Mouse (Mus musculus): ENCODE data around the gene Fcho2. TPM values are rescaled to one million over a fixed set of nuclear protein-coding genes. Genes with fewer than 3 reads are reported as not detected.

The Fcho2 gene
- polyA plus RNA-seq, 1 experiment: 98.5 TPM

GRCm38 (mm10) chr13:98679230-98679629, 136.0 kb downstream of the Fcho2 start:
- Histone ChIP-seq H3K27ac (ENCODE audit: insufficient read depth, low read length) (no peak overlapping the region), H3K4me3 (ENCODE audit: low read depth, low read length) (no peak overlapping the region), H3K27me3 (ENCODE audit: control insufficient read depth, insufficient read depth, low read length, poor library complexity, severe bottlenecking) (no peaks in the 10 kb centered on the region), H3K9me3 (replicated peaks; ENCODE audit: control insufficient read depth, insufficient read depth, low read length, poor library complexity, severe bottlenecking) (no peaks in the 10 kb centered on the region), H3K36me3 (ENCODE audit: control insufficient read depth, insufficient read depth, low read length, poor library complexity, severe bottlenecking) (no peaks in the 10 kb centered on the region), H3K4me1 (ENCODE audit: control insufficient read depth, insufficient read depth, low read length) (no peaks in the 10 kb centered on the region), H3K9ac (ENCODE audit: low read depth, poor library complexity, severe bottlenecking) (no peak overlapping the region)
- TF ChIP-seq EP300 (IDR thresholded peaks at IDR 0.05; ENCODE audit: insufficient read depth, low read depth, low read length): no peak
- no peak for TF ChIP-seq CTCF (IDR thresholded peaks at IDR 0.05; ENCODE audit: low read depth, low read length)
- TF ChIP-seq POLR2A (IDR thresholded peaks at IDR 0.05; ENCODE audit: insufficient read depth, low read length): no peak

DNA sequence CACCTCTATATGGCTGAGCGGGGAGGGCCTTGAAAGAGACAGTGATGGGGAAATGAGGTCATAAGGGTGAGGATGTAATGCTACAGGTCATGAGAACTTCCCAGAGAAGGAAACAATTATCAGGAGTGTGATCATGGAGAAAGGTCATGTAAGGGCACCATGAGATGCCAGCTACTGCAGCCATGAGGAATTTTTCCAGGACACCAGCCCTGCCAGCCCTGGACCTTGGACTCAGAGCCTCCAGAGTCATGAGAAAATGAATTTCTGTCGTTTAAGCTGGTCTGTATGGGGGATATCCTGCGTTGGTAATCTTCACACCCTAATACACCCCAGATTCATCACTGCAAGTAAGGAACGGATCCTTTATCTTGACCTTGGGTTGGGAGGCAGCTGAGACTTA, 141.3 kb downstream of the Fcho2 start:
- Histone ChIP-seq H3K27ac (ENCODE audit: insufficient read depth, low read length) (no peak overlapping the region), H3K4me3 (ENCODE audit: low read depth, low read length) (no peak overlapping the region), H3K4me1 (ENCODE audit: control insufficient read depth, insufficient read depth, low read length) (no peaks in the 10 kb centered on the region), H3K9me3 (replicated peaks; ENCODE audit: control insufficient read depth, insufficient read depth, low read length, poor library complexity, severe bottlenecking) (no peaks in the 10 kb centered on the region), H3K36me3 (ENCODE audit: control insufficient read depth, insufficient read depth, low read length, poor library complexity, severe bottlenecking) (no peaks in the 10 kb centered on the region), H3K27me3 (ENCODE audit: control insufficient read depth, insufficient read depth, low read length, poor library complexity, severe bottlenecking) (no peaks in the 10 kb centered on the region), H3K9ac (ENCODE audit: low read depth, poor library complexity, severe bottlenecking) (no peak overlapping the region)
- TF ChIP-seq POLR2A (IDR thresholded peaks at IDR 0.05; ENCODE audit: insufficient read depth, low read length) (no peak), EP300 (IDR thresholded peaks at IDR 0.05; ENCODE audit: insufficient read depth, low read depth, low read length) (no peak), CTCF (IDR thresholded peaks at IDR 0.05; ENCODE audit: low read depth, low read length) (no peak)

Other genes starting within 250 kb of the Fcho2 start
- not detected in 2 replicates for gene Tmem174, start 178.0 kb downstream of the Fcho2 start, polyA plus RNA-seq (2011; ENCODE audit: insufficient read depth, insufficient read length, low read depth, missing spikeins)
- gene Tmem171, start 120.6 kb downstream of the Fcho2 start, polyA plus RNA-seq (2011; ENCODE audit: insufficient read depth, insufficient read length, low read depth, missing spikeins): 0.99 TPM in 1 of 2 replicates, not detected in the other
- gene Tnpo1, start 110.9 kb upstream of the Fcho2 start, polyA plus RNA-seq (2011; ENCODE audit: insufficient read depth, insufficient read length, low read depth, missing spikeins): 253 and 256 TPM in 2 replicates
- gene 1700024P04Rik, start 169.1 kb upstream of the Fcho2 start, polyA plus RNA-seq (2011; ENCODE audit: insufficient read depth, insufficient read length, low read depth, missing spikeins): not detected in 2 replicates

Measured in ES-Bruce4 (cell line).